Mouse (Mus musculus) testis, adult 2 months (tissue): ENCODE measurements around the gene Gm8127.
"Not testable (repeated sequence)": the region's sequence is repeated elsewhere in the genome, so short reads cannot be mapped to it uniquely, and the experiment has no call there.

Experiments
- CTCF ChIP-seq: fragments of 200-500 bp; IDR thresholded peaks from 2 replicates; pipeline ENCODE4 v1.5.1; 2012; ENCODE audit warnings: low read depth, mild to moderate bottlenecking, inconsistent platforms, low read length, moderate library complexity; ENCODE audit not compliant: control insufficient read depth, insufficient read depth, insufficient replicate concordance
- POLR2A ChIP-seq: fragments of 200-500 bp; IDR thresholded peaks from 2 replicates; pipeline ENCODE4 v1.6.1; 2012; ENCODE audit warnings: low read depth, mild to moderate bottlenecking, inconsistent platforms, low read length, moderate library complexity; ENCODE audit not compliant: control insufficient read depth

- not testable (repeated sequence) for TF ChIP-seq CTCF, POLR2A
Measured at GRCm38 (mm10) chr14:43275752-43276151, 17.9 kb downstream of the Gm8127 start.
